In the genomic region with DNA sequence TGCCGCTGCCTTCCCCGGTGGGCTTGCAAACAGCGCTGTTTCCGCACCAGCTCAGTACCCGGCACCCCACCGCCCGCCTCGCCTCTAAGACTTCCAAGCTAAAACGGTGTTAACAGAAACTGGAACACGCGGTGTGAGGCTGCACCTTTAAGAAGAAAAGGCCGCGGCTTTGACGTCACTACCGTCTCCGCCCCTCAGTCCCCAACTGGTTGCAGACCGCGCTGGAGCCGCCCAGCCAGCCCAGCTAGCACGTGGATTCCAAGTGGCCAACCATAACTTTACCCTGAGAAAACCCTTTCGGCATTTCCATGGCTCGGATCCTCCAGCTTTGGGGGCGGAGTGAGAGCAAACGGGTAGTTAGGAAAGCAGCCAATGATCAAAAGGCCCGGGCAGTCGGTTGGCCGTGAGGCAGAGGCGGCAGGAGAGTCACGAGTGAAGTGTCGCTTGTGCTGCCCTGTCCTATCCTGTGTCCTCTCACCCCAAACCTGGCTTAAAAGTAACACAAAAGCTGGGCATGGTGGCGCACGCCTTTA, we compare ENCODE assay signal across 8 mouse cellular contexts. TPM values are rescaled to one million over a fixed set of nuclear protein-coding genes. Genes with fewer than 3 reads are reported as not detected.
A peak's percentile ranks its signal among the peaks of the same experiment; 100 is the strongest.
DNase-seq lines count a peak whose midpoint lies in the region; ATAC-seq lines count a peak whose summit lies in the region.

No protein-coding gene starts in this region.

- H3K4me2 ChIP-seq in hindbrain, embryonic 12.5 days (replicated peaks), result peak overlapping the region; percentile 69

- peaks cover 35% of the 10 kb centered on the region for H3K4me1 ChIP-seq in hindbrain, embryonic 12.5 days

- H3K27ac ChIP-seq in hindbrain, embryonic 12.5 days, result peak overlapping the region; percentile 88

- H3K27me3 ChIP-seq in hindbrain, embryonic 12.5 days, result 0 out of 2 replicates have a peak, but pooled peaks cover 5% of the 10 kb centered on the region

- H3K9me3 ChIP-seq in hindbrain, embryonic 12.5 days (replicated peaks), result no peaks in the 10 kb centered on the region

- peaks cover 8% of the 10 kb centered on the region; the same call in 1 of the 2 replicates for H3K36me3 ChIP-seq in hindbrain, embryonic 12.5 days

- peak; percentile 87 for ATAC-seq in hindbrain, embryonic 12.5 days (ENCODE audit: low FRiP score)

- under 1% methylated on average over 32 of the region's 32 CpGs for WGBS in hindbrain, embryonic 12.5 days

- H3K9ac ChIP-seq in hindbrain, embryonic 12.5 days, result peak overlapping the region; percentile 77; the same call in 1 of the 2 replicates

- DNase-seq in NIH3T3 (ENCODE audit: low read depth), result peak; percentile 99
- DNase-seq in cerebellum, postnatal 10 days, result peak; percentile 97 to 98
- peak; percentile 95 to 96 for DNase-seq in frontal cortex, postnatal 10 days (ENCODE audit: low spot score in 2 of 2)
- DNase-seq in layer of hippocampus, postnatal 14 days (ENCODE audit: low spot score in 2 of 2), result peak; percentile 91 to 98
- DNase-seq in lung, postnatal 14 days, result peak; percentile 97
- peak; percentile 96 for DNase-seq in retina, adult 2 months (ENCODE audit: low read depth, low spot score)
- peak; percentile 90 to 94 for DNase-seq in thymus, postnatal 36 days

- peak overlapping the region; percentile 58 for H3K4me3 ChIP-seq in hindbrain, embryonic 12.5 days

RNA-seq across cellular contexts. Expression of a gene that starts 0.7 kb away (rescaled TPM):
- 148 and 157 TPM in 2 replicates for polyA plus RNA-seq in hindbrain, embryonic 12.5 days (2016; fragmentation: Nextera tagmentation; extraction: Ambion mirVana)
- 10 to 100 TPM; 75.6 to 81.8 TPM for total RNA-seq in layer of hippocampus, postnatal 14 days (2021)

RNA-seq across cellular contexts. Expression of a gene that starts 15.2 kb away (rescaled TPM):
- 125 and 140 TPM in 2 replicates for polyA plus RNA-seq in hindbrain, embryonic 12.5 days (2016; fragmentation: Nextera tagmentation; extraction: Ambion mirVana)
- 100 to 1,000 TPM; 413 to 422 TPM for total RNA-seq in layer of hippocampus, postnatal 14 days (2021)

RNA-seq across cellular contexts. Expression of a gene that starts 21.7 kb away (rescaled TPM):
- polyA plus RNA-seq in hindbrain, embryonic 12.5 days (2016; fragmentation: Nextera tagmentation; extraction: Ambion mirVana), result 96.9 and 101 TPM in 2 replicates
- 10 to 100 TPM; 82.3 to 87.4 TPM for total RNA-seq in layer of hippocampus, postnatal 14 days (2021)

RNA-seq across cellular contexts. Expression of a gene that starts 39.1 kb away (rescaled TPM):
- 21.5 and 22.8 TPM in 2 replicates for polyA plus RNA-seq in hindbrain, embryonic 12.5 days (2016; fragmentation: Nextera tagmentation; extraction: Ambion mirVana)
- total RNA-seq in layer of hippocampus, postnatal 14 days (2021), result 10 to 100 TPM; 86.0 to 97.5 TPM

RNA-seq across cellular contexts. Expression of a gene that starts 42.4 kb away (rescaled TPM):
- polyA plus RNA-seq in hindbrain, embryonic 12.5 days (2016; fragmentation: Nextera tagmentation; extraction: Ambion mirVana), result 30.8 and 33.5 TPM in 2 replicates
- under 1 TPM; 0.50 to 0.60 TPM for total RNA-seq in layer of hippocampus, postnatal 14 days (2021)

Comparison
In these comparisons a context has a peak if more than half of its experiments do, and no peak if none do; other contexts are left out.
1. Peak in every context shown above with its lines: DNase-seq, ATAC-seq, H3K4me3 ChIP-seq and H3K27ac ChIP-seq.